Mouse (Mus musculus) neural tube, embryonic 15.5 days (tissue): Measurements from ENCODE around the gene Pwwp2b. TPM values are rescaled to one million over a fixed set of nuclear protein-coding genes. Genes with fewer than 3 reads are reported as not detected.

Experiments
- ATAC-seq: fragments of 200-750 bp; cut with Nextera tagmentation; 2 replicates; pipeline ENCODE4 v1.8.0; 2017; ENCODE audit warnings: mild to moderate bottlenecking, moderate TSS enrichment, moderate library complexity; ENCODE audit not compliant: low FRiP score
- H3K27ac ChIP-seq: fragments of 300-500 bp; sonication (generic); replicated peaks from 2 replicates; pipeline ENCODE4 v1.5.1; 2015; ENCODE audit warnings: mild to moderate bottlenecking, inconsistent platforms
- H3K27me3 ChIP-seq: fragments of 300-500 bp; sonication (generic); replicated peaks from 2 replicates; pipeline ENCODE4 v1.6.1; 2015; ENCODE audit warnings: inconsistent platforms
- H3K36me3 ChIP-seq: fragments of 300-500 bp; sonication (generic); 2 replicates; pipeline ENCODE4 v1.6.1; 2015; ENCODE audit warnings: inconsistent platforms
- H3K4me1 ChIP-seq: fragments of 300-500 bp; sonication (generic); 2 replicates; pipeline ENCODE4 v1.6.1; 2015; ENCODE audit warnings: inconsistent platforms
- H3K4me2 ChIP-seq: fragments of 300-500 bp; sonication (generic); 2 replicates; pipeline ENCODE4 v1.6.1; 2015; ENCODE audit warnings: inconsistent platforms, mild to moderate bottlenecking, moderate library complexity
- H3K4me3 ChIP-seq: fragments of 300-500 bp; sonication (generic); replicated peaks from 2 replicates; pipeline ENCODE4 v1.5.1; 2015; ENCODE audit warnings: mild to moderate bottlenecking, inconsistent platforms
- H3K9ac ChIP-seq: fragments of 300-500 bp; sonication (generic); replicated peaks from 2 replicates; pipeline ENCODE4 v1.6.1; 2015; ENCODE audit warnings: mild to moderate bottlenecking, inconsistent platforms
- H3K9me3 ChIP-seq: fragments of 300-500 bp; sonication (generic); replicated peaks from 2 replicates; pipeline ENCODE4 v1.6.1; 2016; ENCODE audit warnings: inconsistent platforms
- WGBS: fragments of 180-500 bp; shearing (Covaris S2); methylation state at CpG from one replicate; pipeline ENCODE4 v1.1.7; 2015; ENCODE audit warnings: mixed read lengths; 5-methylcytosine and 5-hydroxymethylcytosine counted together
- polyA plus RNA-seq: library from polyadenylated mRNA; unstranded; fragments of >200 nt; fragmentation: Nextera tagmentation; extraction: Ambion mirVana; gene quantifications from 2 replicates; pipeline ENCODE4 v1.2.1, GENCODE M21; 2015

Gene Pwwp2b
- polyA plus RNA-seq, 1 experiment from 2014 or later: 5.8 TPM

GRCm38 (mm10) chr7:139303280-139304011, 55.2 kb downstream of the Pwwp2b start:
- Histone ChIP-seq H3K36me3 (no peaks in the 10 kb centered on the region), H3K4me2 (no peak overlapping the region), H3K27ac (no peak overlapping the region), H3K27me3 (0 out of 2 replicates have a peak, but pooled peaks cover 12% of the 10 kb centered on the region), H3K4me3 (no peak overlapping the region), H3K4me1 (peaks cover 5% of the 10 kb centered on the region; the same call in 1 of the 2 replicates), H3K9me3 (no peaks in the 10 kb centered on the region), H3K9ac (no peak overlapping the region)
- ATAC-seq: no peak
- 35% methylated on average over 6 of the region's 6 CpGs for WGBS

GRCm38 (mm10) chr7:139304322-139304721, 56.0 kb downstream of the Pwwp2b start:
- WGBS: 43% methylated on average over 5 of the region's 5 CpGs

GRCm38 (mm10) chr7:139307056-139307455, 58.8 kb downstream of the Pwwp2b start:
- Histone ChIP-seq H3K27ac (no peak overlapping the region), H3K27me3 (0 out of 2 replicates have a peak, but pooled peaks cover 6% of the 10 kb centered on the region), H3K9ac (no peak overlapping the region), H3K36me3 (no peaks in the 10 kb centered on the region), H3K4me3 (no peak overlapping the region), H3K4me2 (no peak overlapping the region), H3K9me3 (no peaks in the 10 kb centered on the region), H3K4me1 (peaks cover 6% of the 10 kb centered on the region)
- no peak for ATAC-seq
- 71% methylated on average over 2 of the region's 2 CpGs for WGBS

More at GRCm38 (mm10) chr7:139304322-139304721, 56.0 kb downstream of the Pwwp2b start:
- no peak for ATAC-seq
- Histone ChIP-seq H3K9me3 (no peaks in the 10 kb centered on the region), H3K27me3 (0 out of 2 replicates have a peak, but pooled peaks cover 9% of the 10 kb centered on the region), H3K9ac (no peak overlapping the region), H3K4me1 (0 out of 2 replicates have a peak, but pooled peaks cover 2% of the 10 kb centered on the region), H3K4me3 (no peak overlapping the region), H3K36me3 (no peaks in the 10 kb centered on the region), H3K4me2 (no peak overlapping the region), H3K27ac (no peak overlapping the region)

- Histone ChIP-seq H3K36me3 (no peaks in the 10 kb centered on the region), H3K4me1 (peaks cover 13% of the 10 kb centered on the region), H3K4me3 (no peak overlapping the region), H3K4me2 (no peak overlapping the region), H3K27ac (no peak overlapping the region), H3K9ac (no peak overlapping the region), H3K27me3 (0 out of 2 replicates have a peak, but pooled peaks cover 6% of the 10 kb centered on the region), H3K9me3 (no peaks in the 10 kb centered on the region)
- 75% methylated on average over 8 of the region's 8 CpGs for WGBS
- no peak for ATAC-seq
Observed at GRCm38 (mm10) chr7:139308140-139308895, 60.0 kb downstream of the Pwwp2b start.

GRCm38 (mm10) chr7:139309106-139309505, 60.8 kb downstream of the Pwwp2b start:
- no peak overlapping the region for H3K4me3 ChIP-seq
- peaks cover 13% of the 10 kb centered on the region for H3K4me1 ChIP-seq
- H3K27ac ChIP-seq: no peak overlapping the region
- WGBS: 65% methylated on average over 2 of the region's 2 CpGs
- ATAC-seq: no peak
- H3K27me3 ChIP-seq: 0 out of 2 replicates have a peak, but pooled peaks cover 6% of the 10 kb centered on the region
- no peak overlapping the region for H3K9ac ChIP-seq
- H3K9me3 ChIP-seq: no peaks in the 10 kb centered on the region
- H3K4me2 ChIP-seq: no peak overlapping the region
- H3K36me3 ChIP-seq: no peaks in the 10 kb centered on the region

GRCm38 (mm10) chr7:139310487-139310951, 62.2 kb downstream of the Pwwp2b start:
- ATAC-seq: 0 out of 2 replicates have a peak, but pooled peaks have one; percentile 31
- 0 out of 2 replicates have a peak overlapping the region, but pooled peaks have one; percentile 14 for H3K9ac ChIP-seq
- H3K4me2 ChIP-seq: no peak overlapping the region
- no peaks in the 10 kb centered on the region for H3K9me3 ChIP-seq
- H3K36me3 ChIP-seq: no peaks in the 10 kb centered on the region
- 0 out of 2 replicates have a peak, but pooled peaks cover 3% of the 10 kb centered on the region for H3K27me3 ChIP-seq
- H3K27ac ChIP-seq: no peak overlapping the region
- H3K4me1 ChIP-seq: peaks cover 13% of the 10 kb centered on the region
- no peak overlapping the region for H3K4me3 ChIP-seq
- WGBS: 41% methylated on average over 6 of the region's 6 CpGs

- H3K4me2 ChIP-seq: no peak overlapping the region
- no peak overlapping the region for H3K4me3 ChIP-seq
- no peak overlapping the region for H3K9ac ChIP-seq
- 48% methylated on average over 5 of the region's 5 CpGs for WGBS
- H3K27me3 ChIP-seq: no peaks in the 10 kb centered on the region
- no peaks in the 10 kb centered on the region for H3K9me3 ChIP-seq
- H3K4me1 ChIP-seq: peaks cover 13% of the 10 kb centered on the region
- no peak for ATAC-seq
- no peak overlapping the region for H3K27ac ChIP-seq
- no peaks in the 10 kb centered on the region for H3K36me3 ChIP-seq
Observed at GRCm38 (mm10) chr7:139312686-139313085, 64.4 kb downstream of the Pwwp2b start.

- Histone ChIP-seq H3K27me3 (no peaks in the 10 kb centered on the region), H3K4me2 (no peak overlapping the region), H3K9ac (no peak overlapping the region), H3K36me3 (no peaks in the 10 kb centered on the region), H3K4me1 (peaks cover 13% of the 10 kb centered on the region), H3K27ac (no peak overlapping the region), H3K4me3 (no peak overlapping the region), H3K9me3 (no peaks in the 10 kb centered on the region)
- WGBS: 83% methylated on average over 5 of the region's 5 CpGs
- no peak for ATAC-seq
Observed at GRCm38 (mm10) chr7:139313413-139313812, 65.1 kb downstream of the Pwwp2b start.

GRCm38 (mm10) chr7:139314716-139315115, 66.4 kb downstream of the Pwwp2b start:
- no peak for ATAC-seq
- Histone ChIP-seq H3K4me1 (peaks cover 16% of the 10 kb centered on the region), H3K4me3 (no peak overlapping the region), H3K4me2 (no peak overlapping the region), H3K36me3 (no peaks in the 10 kb centered on the region), H3K27ac (no peak overlapping the region), H3K9ac (no peak overlapping the region), H3K9me3 (no peaks in the 10 kb centered on the region), H3K27me3 (no peaks in the 10 kb centered on the region)
- 65% methylated on average over 3 of the region's 3 CpGs for WGBS

GRCm38 (mm10) chr7:139319006-139319411, 70.7 kb downstream of the Pwwp2b start:
- Histone ChIP-seq H3K27ac (peak overlapping the region; percentile 65), H3K4me1 (peaks cover 7% of the 10 kb centered on the region; the same call in 1 of the 2 replicates), H3K4me2 (no peak overlapping the region), H3K36me3 (no peaks in the 10 kb centered on the region), H3K27me3 (no peaks in the 10 kb centered on the region), H3K4me3 (no peak overlapping the region), H3K9me3 (no peaks in the 10 kb centered on the region), H3K9ac (no peak overlapping the region)
- peak; percentile 82 for ATAC-seq
- 29% methylated on average over 1 of the region's 1 CpGs for WGBS
